ENCODE assay signal across 13 mouse cellular contexts in genomic region chr6:17559657-17560056, GRCm38 (mm10).
A peak's percentile ranks its signal among the peaks of the same experiment; 100 is the strongest.
DNase-seq lines count a peak whose midpoint lies in the region; ATAC-seq and TF ChIP-seq lines count a peak whose summit lies in the region.
"Had no signal": no experiment of that assay in that cellular context is flagged by ENCODE, and none has a peak within 500 bp of the region (broad histone marks: within the 10 kb centered on the region; RNA-seq: fewer than 3 reads in every experiment).

No protein-coding gene starts in this region.

- H3K27ac ChIP-seq in lung, postnatal 0 days (ENCODE audit: low read length): no peak overlapping the region
- no peak overlapping the region for H3K27ac ChIP-seq in cerebellum, adult 2 months (ENCODE audit: insufficient read depth, low read length)
- H3K27ac ChIP-seq in hindbrain, embryonic 11.5 days (ENCODE audit: low read depth, low read length): no peak overlapping the region
- H3K27ac ChIP-seq: embryonic facial prominence, embryonic 13.5 days; left cerebral cortex, adult 2 months; midbrain, embryonic 12.5 days had no signal

- TF ChIP-seq EP300 in lung, postnatal 0 days (IDR thresholded peaks at IDR 0.05): no peak

- H3K4me1 ChIP-seq in lung, postnatal 0 days (ENCODE audit: insufficient read depth, low read depth, low read length): peaks cover 3% of the 10 kb centered on the region; the same call in 1 of the 2 replicates
- no peaks in the 10 kb centered on the region; the same call in 1 of the 2 replicates for H3K4me1 ChIP-seq in cerebellum, adult 2 months (ENCODE audit: control insufficient read depth, insufficient read depth, low read length)
- H3K4me1 ChIP-seq in hindbrain, embryonic 11.5 days (replicated peaks; ENCODE audit: control insufficient read depth, insufficient read depth, low read length): no peaks in the 10 kb centered on the region

- no peak for TF ChIP-seq CTCF in lung, postnatal 0 days (IDR thresholded peaks at IDR 0.05)
- TF ChIP-seq CTCF in cerebellum, adult 2 months (IDR thresholded peaks at IDR 0.05; ENCODE audit: borderline replicate concordance, insufficient read depth, low read depth, low read length): no peak

- no peak overlapping the region for H3K4me2 ChIP-seq in lung, postnatal 0 days (replicated peaks; ENCODE audit: low read depth, low read length)
- no peak overlapping the region for H3K4me2 ChIP-seq in hindbrain, embryonic 11.5 days (replicated peaks; ENCODE audit: low read depth, low read length)
- H3K4me2 ChIP-seq: embryonic facial prominence, embryonic 13.5 days; midbrain, embryonic 12.5 days had no signal

- H3K4me3 ChIP-seq in lung, postnatal 0 days (ENCODE audit: low read depth, low read length): no peak overlapping the region
- H3K4me3 ChIP-seq in cerebellum, adult 2 months (replicated peaks; ENCODE audit: insufficient read depth, low read depth, low read length): no peak overlapping the region
- no peak overlapping the region for H3K4me3 ChIP-seq in hindbrain, embryonic 11.5 days (ENCODE audit: low read depth, low read length)
- H3K4me3 ChIP-seq: embryonic facial prominence, embryonic 13.5 days; left cerebral cortex, adult 2 months; midbrain, embryonic 12.5 days had no signal

- H3K9me3 ChIP-seq in lung, postnatal 0 days (ENCODE audit: low read length): no peaks in the 10 kb centered on the region
- no peaks in the 10 kb centered on the region for H3K9me3 ChIP-seq in hindbrain, embryonic 11.5 days (ENCODE audit: control insufficient read depth, low read length)
- H3K9me3 ChIP-seq: embryonic facial prominence, embryonic 13.5 days; midbrain, embryonic 12.5 days had no signal

- peak; percentile 46 for ATAC-seq in lung, postnatal 0 days
- no peak for ATAC-seq in activated CD4-positive, CD25-positive, alpha-beta regulatory T cell, adult 4 months
- no peak for ATAC-seq in hindbrain, embryonic 11.5 days (ENCODE audit: low FRiP score)
- ATAC-seq: inflammation-experienced regulatory T-cells, adult 6 months had no signal

- TF ChIP-seq POLR2A in cerebellum, adult 2 months (IDR thresholded peaks at IDR 0.05; ENCODE audit: borderline replicate concordance, insufficient read depth, low read length): no peak

- H3K9ac ChIP-seq in lung, postnatal 0 days (replicated peaks; ENCODE audit: low read depth): no peak overlapping the region
- H3K9ac ChIP-seq in hindbrain, embryonic 11.5 days (ENCODE audit: low read depth, low read length): no peak overlapping the region
- H3K9ac ChIP-seq: embryonic facial prominence, embryonic 13.5 days; midbrain, embryonic 12.5 days had no signal

- peak; percentile 4 for DNase-seq in adrenal gland, postnatal 25 days
- DNase-seq in adrenal gland, adult 2 months: no peak
- DNase-seq in lung, postnatal 0 days (ENCODE audit: low spot score): peak; percentile 35
- no peak for DNase-seq in lung, postnatal 14 days
- peak; percentile 50 for DNase-seq in kidney, postnatal 14 days
- DNase-seq in cerebellum, adult 2 months: no peak
- DNase-seq in hindbrain, embryonic 11.5 days (ENCODE audit: low spot score): no peak
- DNase-seq: cerebellum, postnatal 25 days had no signal

- H3K27me3 ChIP-seq in lung, postnatal 0 days (replicated peaks; ENCODE audit: insufficient read depth, low read length): no peaks in the 10 kb centered on the region
- no peaks in the 10 kb centered on the region for H3K27me3 ChIP-seq in cerebellum, adult 2 months (ENCODE audit: control insufficient read depth, insufficient read depth, low read length)
- no peaks in the 10 kb centered on the region; the same call in 1 of the 2 replicates for H3K27me3 ChIP-seq in hindbrain, embryonic 11.5 days (ENCODE audit: control insufficient read depth, insufficient read depth, low read length)
- H3K27me3 ChIP-seq: embryonic facial prominence, embryonic 13.5 days; midbrain, embryonic 12.5 days had no signal

- H3K36me3 ChIP-seq in lung, postnatal 0 days (ENCODE audit: insufficient read depth, low read length): no peaks in the 10 kb centered on the region
- H3K36me3 ChIP-seq in hindbrain, embryonic 11.5 days (ENCODE audit: control insufficient read depth, insufficient read depth, low read length): no peaks in the 10 kb centered on the region
- H3K36me3 ChIP-seq: embryonic facial prominence, embryonic 13.5 days; midbrain, embryonic 12.5 days had no signal

- WGBS in lung, postnatal 0 days: 63% methylated on average over 4 of the region's 4 CpGs
- 91% methylated on average over 4 of the region's 4 CpGs for WGBS in cerebellum, adult 2 months
- WGBS in hindbrain, embryonic 11.5 days: 82% methylated on average over 4 of the region's 4 CpGs

Comparison
In these comparisons a context has a peak if more than half of its experiments do, and no peak if none do; other contexts are left out.
1. DNase-seq: peak in adrenal gland, postnatal 25 days (single experiment), lung, postnatal 0 days (single experiment) and kidney, postnatal 14 days (single experiment); none in adrenal gland, adult 2 months (single experiment), lung, postnatal 14 days (single experiment), cerebellum, adult 2 months (0 of 2) and hindbrain, embryonic 11.5 days (single experiment).